In genomic region chr8:9398040-9398439, GRCm38 (mm10) we compare ENCODE assay signal across 12 mouse cellular contexts.
"Had no signal": no experiment of that assay in that cellular context is flagged by ENCODE, and none has a peak within 500 bp of the region (broad histone marks: within the 10 kb centered on the region; RNA-seq: fewer than 3 reads in every experiment).

No protein-coding gene starts in this region.

- H3K4me3 ChIP-seq: kidney, embryonic 15.5 days; limb, embryonic 10.5 days; liver, embryonic 15.5 days; midbrain, embryonic 15.5 days had no signal

- ATAC-seq: lung, postnatal 0 days had no signal

- H3K27ac ChIP-seq: kidney, embryonic 15.5 days; limb, embryonic 10.5 days; liver, embryonic 15.5 days had no signal

- DNase-seq: kidney, adult 18-20 months; kidney, postnatal 25 days; lung, adult 2 months; lung, postnatal 36 days; right cerebral cortex, postnatal 25 days; thymus, adult 18-20 months; thymus, postnatal 14 days had no signal
